Mouse (Mus musculus) erythroblast, adult 5-6 weeks (primary cell): ENCODE results near the gene Gm29644. TPM values are rescaled to one million over a fixed set of nuclear protein-coding genes. Genes with fewer than 3 reads are reported as not detected.
"Not testable (repeated sequence)": the region's sequence is repeated elsewhere in the genome, so short reads cannot be mapped to it uniquely, and the experiment has no call there.

Experiments used
- ATAC-seq: replicated peaks from 2 replicates; pipeline ENCODE4 v1.8.0; 2016; ENCODE audit warnings: moderate number of reproducible peaks, mild to moderate bottlenecking, moderate TSS enrichment, inconsistent platforms; ENCODE audit not compliant: poor library complexity, low FRiP score, severe bottlenecking
- total RNA-seq, 2 experiments: library from RNA; stranded (forward) in 1 of 2; stranded (reverse) in 1 of 2; fragments of 150-400 nt in 1 of 2; fragments of 200-764, 138-1000 nt in 1 of 2; gene quantifications; 2 replicates each; pipeline versions ENCODE4 v1.2.3 to v1.2.4; 2015 to 2017; ENCODE audit warnings: low replicate concordance in 2 of 2

Gene Gm29644
- not detected in 2 replicates for total RNA-seq (2015; ENCODE audit: low replicate concordance)
- total RNA-seq (2017; ENCODE audit: low replicate concordance), result not detected in 2 replicates

GRCm38 (mm10) chrY:70303187-70303586 is at the start of gene Gm29644, which contains the start of gene Gm29423:
Gene Gm29644, minus strand, starts transcription at chrY:70303343.
Gene Gm29423, minus strand, starts transcription at chrY:70303287.
- ATAC-seq, result not testable (repeated sequence)

GRCm38 (mm10) chrY:70273542-70273941 is 29.6 kb downstream of the Gm29644 start, which contains the start of gene Gm21118:
Gene Gm21118, minus strand, starts transcription at chrY:70273642.
- ATAC-seq, result not testable (repeated sequence)

Other genes starting within 250 kb of the Gm29644 start
- not detected in 2 replicates for gene Gm21118, start 29.7 kb downstream of the Gm29644 start, total RNA-seq (2015; ENCODE audit: low replicate concordance)
- not detected in 2 replicates for gene Gm21118, start 29.7 kb downstream of the Gm29644 start, total RNA-seq (2017; ENCODE audit: low replicate concordance)
- not detected in 2 replicates for gene Gm29423, start 56 bp downstream of the Gm29644 start, total RNA-seq (2015; ENCODE audit: low replicate concordance)
- gene Gm29423, start 56 bp downstream of the Gm29644 start, total RNA-seq (2017; ENCODE audit: low replicate concordance), result not detected in 2 replicates
- not detected in 2 replicates for gene Gm20888, start 138.5 kb upstream of the Gm29644 start, total RNA-seq (2015; ENCODE audit: low replicate concordance)
- not detected in 2 replicates for gene Gm20888, start 138.5 kb upstream of the Gm29644 start, total RNA-seq (2017; ENCODE audit: low replicate concordance)